Mouse (Mus musculus) heart, embryonic 14.5 days (tissue): Measurements from ENCODE around the gene Ifna2. TPM values are rescaled to one million over a fixed set of nuclear protein-coding genes. Genes with fewer than 3 reads are reported as not detected.

ENCODE experiments used
- ATAC-seq: fragments of 200-750 bp; cut with Nextera tagmentation; 2 replicates; pipeline ENCODE4 v1.8.0; 2017; ENCODE audit warnings: low read depth, moderate TSS enrichment; ENCODE audit not compliant: insufficient number of reproducible peaks, insufficient read depth, low FRiP score
- H3K27ac ChIP-seq, 2 experiments: fragments of 200-500 bp in 1 of 2; fragments of 300-500 bp in 1 of 2; sonication (generic) in 1 of 2; replicated peaks in 1 of 2; 2 replicates each; pipeline ENCODE4 v1.5.1; 2012 to 2014; ENCODE audit warnings: low read depth in 2 of 2, low read length in 2 of 2, control low read depth in 1 of 2, mild to moderate bottlenecking in 1 of 2, mixed read lengths in 1 of 2; ENCODE audit not compliant: control insufficient read depth in 1 of 2, insufficient read depth in 1 of 2
- H3K27me3 ChIP-seq: fragments of 300-500 bp; sonication (generic); 2 replicates; pipeline ENCODE4 v1.6.1; 2014; ENCODE audit warnings: mild to moderate bottlenecking, low read length, control low read depth; ENCODE audit not compliant: control insufficient read depth, insufficient read depth
- H3K36me3 ChIP-seq: fragments of 300-500 bp; sonication (generic); 2 replicates; pipeline ENCODE4 v1.6.1; 2014; ENCODE audit warnings: mild to moderate bottlenecking, control low read depth, low read length, mixed read lengths; ENCODE audit not compliant: control insufficient read depth, insufficient read depth
- H3K4me1 ChIP-seq, 2 experiments: fragments of 200-500 bp in 1 of 2; fragments of 300-500 bp in 1 of 2; sonication (generic) in 1 of 2; 2 replicates each; pipeline ENCODE4 v1.6.1; 2012 to 2014; ENCODE audit warnings: low read length in 2 of 2, control low read depth in 1 of 2, mixed read lengths in 1 of 2; ENCODE audit not compliant: control insufficient read depth in 2 of 2, insufficient read depth in 2 of 2
- H3K4me2 ChIP-seq: fragments of 300-500 bp; sonication (generic); 2 replicates; pipeline ENCODE4 v1.6.1; 2014; ENCODE audit warnings: mild to moderate bottlenecking, low read length
- H3K4me3 ChIP-seq, 2 experiments: fragments of 200-500 bp in 1 of 2; fragments of 300-500 bp in 1 of 2; sonication (generic) in 1 of 2; 2 replicates each; pipeline ENCODE4 v1.5.1; 2012 to 2014; ENCODE audit warnings: low read length in 2 of 2, mild to moderate bottlenecking in 2 of 2, control low read depth in 1 of 2, low read depth in 1 of 2, moderate library complexity in 1 of 2; ENCODE audit not compliant: control insufficient read depth in 1 of 2, insufficient read depth in 1 of 2
- H3K9ac ChIP-seq: fragments of 300-500 bp; sonication (generic); 2 replicates; pipeline ENCODE4 v1.6.1; 2014; ENCODE audit warnings: mild to moderate bottlenecking, low read length
- H3K9me3 ChIP-seq: fragments of 300-500 bp; sonication (generic); 2 replicates; pipeline ENCODE4 v1.6.1; 2016; ENCODE audit warnings: low read length, control low read depth; ENCODE audit not compliant: control insufficient read depth
- WGBS: fragments of 180-500 bp; shearing (Covaris S2); extraction: QIAGEN DNeasy Blood & Tissue Kit; methylation state at CpG from one replicate; pipeline ENCODE4 v1.1.7; 2014; 5-methylcytosine and 5-hydroxymethylcytosine counted together
- polyA plus RNA-seq: library from polyadenylated mRNA; unstranded; fragments of >200 nt; fragmentation: Nextera tagmentation; extraction: Ambion mirVana; gene quantifications from 2 replicates; pipeline ENCODE4 v1.2.1, GENCODE M21; 2014

Gene Ifna2
- polyA plus RNA-seq, 1 experiment from 2014 or later: not detected

DNA sequence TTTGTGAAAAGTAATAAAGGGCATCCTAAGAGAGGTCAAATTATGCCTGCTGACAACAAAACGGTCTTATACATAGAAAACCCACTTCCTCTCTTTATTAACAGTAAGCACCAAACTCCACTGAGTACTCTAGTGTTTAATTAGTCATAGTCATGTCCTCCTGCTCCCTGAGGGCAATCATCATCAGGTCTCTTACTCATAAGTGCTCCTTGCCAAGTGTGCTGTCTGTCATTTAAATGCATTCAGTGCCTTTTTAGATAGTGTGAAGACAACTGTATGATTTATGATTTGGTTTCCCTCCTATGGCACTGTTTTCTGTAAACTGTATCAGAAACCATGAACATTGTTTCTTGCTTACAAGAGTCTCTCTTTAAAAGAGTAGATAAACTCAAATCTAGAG lies 30.6 kb upstream of the Ifna2 start:
- H3K4me3 ChIP-seq: no peak overlapping the region
- no peaks in the 10 kb centered on the region for H3K9me3 ChIP-seq
- H3K36me3 ChIP-seq: peaks cover 39% of the 10 kb centered on the region
- ATAC-seq: no peak
- 86% methylated on average over 1 of the region's 1 CpGs for WGBS
- H3K27ac ChIP-seq: no peak overlapping the region
- no peak overlapping the region for H3K9ac ChIP-seq
- H3K4me2 ChIP-seq: no peak overlapping the region
- H3K27me3 ChIP-seq: no peaks in the 10 kb centered on the region
- H3K4me1 ChIP-seq: peaks cover 2 to 19% of the 10 kb centered on the region in 2 experiments; a peak in 3 of 4 replicates

GRCm38 (mm10) chr4:88707128-88707826 lies 23.6 kb upstream of the Ifna2 start:
- Histone ChIP-seq H3K4me1 (no peaks in the 10 kb centered on the region), H3K4me2 (no peak overlapping the region), H3K27ac (no peak overlapping the region), H3K36me3 (no peaks in the 10 kb centered on the region), H3K4me3 (no peak overlapping the region), H3K9me3 (no peaks in the 10 kb centered on the region), H3K27me3 (no peaks in the 10 kb centered on the region), H3K9ac (no peak overlapping the region)
- ATAC-seq: no peak
- 97% methylated on average over 1 of the region's 1 CpGs for WGBS

DNA sequence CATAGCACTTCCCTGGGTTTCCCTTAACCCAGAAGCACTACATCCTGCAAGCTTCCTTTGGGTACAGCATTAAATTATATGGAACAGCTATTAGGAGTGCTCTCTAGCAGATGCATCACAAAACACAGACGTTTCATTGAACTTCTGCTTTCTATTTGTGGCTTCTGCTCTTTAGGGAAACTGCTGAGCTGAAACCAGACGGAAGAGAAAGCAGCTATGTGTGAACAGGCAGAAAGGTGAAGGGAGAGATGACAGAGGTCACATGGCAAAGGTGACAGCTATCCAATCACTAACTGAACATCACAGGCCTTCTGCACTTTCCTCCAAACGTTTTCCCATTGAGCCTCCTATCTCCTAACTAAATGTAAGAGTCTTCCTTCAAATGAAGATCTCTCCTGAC lies 22.2 kb upstream of the Ifna2 start:
- Histone ChIP-seq H3K9me3 (no peaks in the 10 kb centered on the region), H3K27ac (no peak overlapping the region), H3K4me3 (no peak overlapping the region), H3K27me3 (no peaks in the 10 kb centered on the region), H3K9ac (no peak overlapping the region), H3K4me2 (no peak overlapping the region), H3K4me1 (no peaks in the 10 kb centered on the region), H3K36me3 (no peaks in the 10 kb centered on the region)
- no peak for ATAC-seq
- 23% methylated on average over 3 of the region's 3 CpGs for WGBS

GRCm38 (mm10) chr4:88699301-88699700 lies 15.6 kb upstream of the Ifna2 start:
- no peaks in the 10 kb centered on the region for H3K27me3 ChIP-seq
- H3K4me2 ChIP-seq: no peak overlapping the region
- H3K36me3 ChIP-seq: no peaks in the 10 kb centered on the region
- no peaks in the 10 kb centered on the region for H3K9me3 ChIP-seq
- H3K4me3 ChIP-seq: no peak overlapping the region
- H3K27ac ChIP-seq: no peak overlapping the region
- H3K4me1 ChIP-seq: no peaks in the 10 kb centered on the region
- H3K9ac ChIP-seq: no peak overlapping the region
- no peak for ATAC-seq
- WGBS: 67% methylated on average over 1 of the region's 1 CpGs

GRCm38 (mm10) chr4:88698781-88699180 lies 15.1 kb upstream of the Ifna2 start:
- H3K36me3 ChIP-seq: no peaks in the 10 kb centered on the region
- H3K9ac ChIP-seq: no peak overlapping the region
- no peaks in the 10 kb centered on the region for H3K27me3 ChIP-seq
- H3K4me1 ChIP-seq: no peaks in the 10 kb centered on the region
- H3K4me2 ChIP-seq: no peak overlapping the region
- ATAC-seq: no peak
- no peak overlapping the region for H3K27ac ChIP-seq
- WGBS: 76% methylated on average over 5 of the region's 5 CpGs
- no peaks in the 10 kb centered on the region for H3K9me3 ChIP-seq
- H3K4me3 ChIP-seq: no peak overlapping the region

GRCm38 (mm10) chr4:88697753-88698152 lies 14.0 kb upstream of the Ifna2 start:
- H3K9ac ChIP-seq: no peak overlapping the region

GRCm38 (mm10) chr4:88697108-88697507 lies 13.4 kb upstream of the Ifna2 start:
- WGBS: 57% methylated on average over 6 of the region's 6 CpGs
- Histone ChIP-seq H3K27ac (no peak overlapping the region), H3K9me3 (no peaks in the 10 kb centered on the region), H3K9ac (no peak overlapping the region), H3K4me1 (no peaks in the 10 kb centered on the region), H3K4me3 (no peak overlapping the region), H3K36me3 (no peaks in the 10 kb centered on the region), H3K4me2 (no peak overlapping the region), H3K27me3 (no peaks in the 10 kb centered on the region)
- ATAC-seq: no peak

More at GRCm38 (mm10) chr4:88697753-88698152, 14.0 kb upstream of the Ifna2 start:
- Histone ChIP-seq H3K36me3 (no peaks in the 10 kb centered on the region), H3K27me3 (no peaks in the 10 kb centered on the region), H3K4me1 (no peaks in the 10 kb centered on the region), H3K4me3 (no peak overlapping the region), H3K9me3 (no peaks in the 10 kb centered on the region), H3K4me2 (no peak overlapping the region), H3K27ac (no peak overlapping the region)
- no peak for ATAC-seq
- 77% methylated on average over 4 of the region's 4 CpGs for WGBS
